Comparison of ENCODE assay signal across 25 mouse cellular contexts in genomic region chr2:159616685-159617084, GRCm38 (mm10).
A peak's percentile ranks its signal among the peaks of the same experiment; 100 is the strongest.
DNase-seq lines count a peak whose midpoint lies in the region; ATAC-seq lines count a peak whose summit lies in the region.
"Had no signal": no experiment of that assay in that cellular context is flagged by ENCODE, and none has a peak within 500 bp of the region (broad histone marks: within the 10 kb centered on the region; RNA-seq: fewer than 3 reads in every experiment).

No protein-coding gene starts in this region.

- peak; percentile 15 to 42 for DNase-seq in adrenal gland, adult (ENCODE audit: inconsistent age in 2 of 2, low spot score in 1 of 2)
- DNase-seq in adrenal gland, postnatal 14 days: no peak
- peak; percentile 70 for DNase-seq in heart, adult 11 months
- peak; percentile 14 to 45 for DNase-seq in kidney, postnatal 4 days
- DNase-seq in kidney, adult 9 months: no peak
- DNase-seq: B cell, adult 2 months; cerebellum, adult 11 months; cerebellum, adult 2 months; cerebellum, adult 9-11 months; cerebellum, postnatal 36 days; embryo, embryonic 11 days; gastrocnemius, postnatal 25 days; heart, adult 2 months; kidney, adult 11 months had no signal

- no peak overlapping the region for H3K27ac ChIP-seq in heart, embryonic 12.5 days (ENCODE audit: poor library complexity, severe bottlenecking)
- H3K27ac ChIP-seq: embryonic facial prominence, embryonic 10.5 days; embryonic facial prominence, embryonic 13.5 days; forebrain, embryonic 12.5 days; forebrain, embryonic 15.5 days; heart, adult 2 months; heart, embryonic 10.5 days; hindbrain, embryonic 12.5 days; hindbrain, embryonic 15.5 days had no signal

- ATAC-seq in heart, embryonic 12.5 days (ENCODE audit: insufficient number of reproducible peaks, low FRiP score): no peak
- ATAC-seq: forebrain, embryonic 15.5 days had no signal

- no peak overlapping the region for H3K4me3 ChIP-seq in heart, embryonic 12.5 days
- H3K4me3 ChIP-seq: embryonic facial prominence, embryonic 10.5 days; embryonic facial prominence, embryonic 13.5 days; erythroblast, embryonic 14.5 days; forebrain, embryonic 12.5 days; forebrain, embryonic 15.5 days; heart, adult 2 months; heart, embryonic 10.5 days; hindbrain, embryonic 12.5 days; hindbrain, embryonic 15.5 days had no signal

- WGBS in heart, embryonic 12.5 days: 45% methylated on average over 4 of the region's 4 CpGs

- H3K27me3 ChIP-seq in heart, embryonic 12.5 days (replicated peaks): no peaks in the 10 kb centered on the region
- H3K27me3 ChIP-seq: CH12.LX; embryonic facial prominence, embryonic 13.5 days; forebrain, embryonic 12.5 days; forebrain, embryonic 15.5 days; hindbrain, embryonic 12.5 days; hindbrain, embryonic 15.5 days had no signal

- no peak overlapping the region for H3K9ac ChIP-seq in heart, embryonic 12.5 days
- H3K9ac ChIP-seq: embryonic facial prominence, embryonic 13.5 days; forebrain, embryonic 12.5 days; forebrain, embryonic 15.5 days; hindbrain, embryonic 12.5 days; hindbrain, embryonic 15.5 days had no signal

- H3K4me1 ChIP-seq in heart, embryonic 12.5 days (replicated peaks): no peaks in the 10 kb centered on the region
- H3K4me1 ChIP-seq: embryonic facial prominence, embryonic 10.5 days; embryonic facial prominence, embryonic 13.5 days; forebrain, embryonic 12.5 days; forebrain, embryonic 15.5 days; heart, embryonic 10.5 days; hindbrain, embryonic 12.5 days; hindbrain, embryonic 15.5 days had no signal

- no peaks in the 10 kb centered on the region for H3K9me3 ChIP-seq in heart, embryonic 12.5 days (replicated peaks)
- H3K9me3 ChIP-seq: embryonic facial prominence, embryonic 10.5 days; embryonic facial prominence, embryonic 13.5 days; forebrain, embryonic 12.5 days; forebrain, embryonic 15.5 days; heart, embryonic 10.5 days; hindbrain, embryonic 12.5 days; hindbrain, embryonic 15.5 days had no signal

- no peaks in the 10 kb centered on the region for H3K36me3 ChIP-seq in heart, embryonic 12.5 days
- H3K36me3 ChIP-seq: embryonic facial prominence, embryonic 10.5 days; embryonic facial prominence, embryonic 13.5 days; forebrain, embryonic 12.5 days; forebrain, embryonic 15.5 days; G1E; heart, embryonic 10.5 days; hindbrain, embryonic 12.5 days; hindbrain, embryonic 15.5 days had no signal

- no peak overlapping the region for H3K4me2 ChIP-seq in heart, embryonic 12.5 days
- H3K4me2 ChIP-seq: embryonic facial prominence, embryonic 13.5 days; forebrain, embryonic 12.5 days; forebrain, embryonic 15.5 days; hindbrain, embryonic 12.5 days; hindbrain, embryonic 15.5 days had no signal

Comparison
In these comparisons a context has a peak if more than half of its experiments do, and no peak if none do; other contexts are left out.
1. DNase-seq: peak in adrenal gland, adult (2 of 2), heart, adult 11 months (single experiment) and kidney, postnatal 4 days (2 of 2); none in adrenal gland, postnatal 14 days (single experiment) and kidney, adult 9 months (single experiment).